Mouse (Mus musculus) T-cell, adult 2 months (primary cell): ENCODE data around the gene Aqp7.
"Not testable (repeated sequence)": the region's sequence is repeated elsewhere in the genome, so short reads cannot be mapped to it uniquely, and the experiment has no call there.

Experiments used
- DNase-seq: peaks from one replicate; pipeline ENCODE4 v3.0.0; 2022; ENCODE audit warnings: low spot score

Gene Aqp7

GRCm38 (mm10) chr4:41047524-41048271 is at the start of gene Aqp7:
TSS of gene Aqp7 (minus strand) at chr4:41048139.
- no peak for DNase-seq

- no peak for DNase-seq
Measured at GRCm38 (mm10) chr4:41097381-41097780, 49.4 kb upstream of the Aqp7 start.

GRCm38 (mm10) chr4:41096794-41097193 is 48.9 kb upstream of the Aqp7 start:
- no peak for DNase-seq

- DNase-seq = no peak
Measured at GRCm38 (mm10) chr4:41096169-41096568, 48.2 kb upstream of the Aqp7 start.

GRCm38 (mm10) chr4:41094361-41094760 is 46.4 kb upstream of the Aqp7 start:
- DNase-seq = no peak

DNA sequence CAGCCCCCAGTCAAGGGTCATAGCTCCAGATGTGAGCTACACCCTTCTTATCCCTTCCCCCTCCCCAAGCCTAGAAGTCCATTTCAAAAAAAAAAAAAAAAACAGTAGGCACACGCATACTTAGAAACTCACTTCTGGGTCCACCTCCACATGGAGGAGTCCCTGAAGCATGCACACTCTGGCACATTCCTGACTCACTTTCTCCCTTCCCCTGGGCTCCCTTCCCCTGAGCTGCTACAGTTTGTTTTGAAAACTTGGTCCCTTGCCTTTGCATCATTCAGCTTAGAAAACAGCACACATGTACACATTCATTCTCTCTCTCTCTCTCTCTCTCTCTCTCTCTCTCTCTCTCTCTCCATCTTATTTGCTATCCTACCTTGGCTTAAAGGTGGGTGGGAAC is 45.0 kb upstream of the Aqp7 start:
- DNase-seq = no peak

GRCm38 (mm10) chr4:41091391-41091790 is 43.5 kb upstream of the Aqp7 start:
- DNase-seq = no peak

DNA sequence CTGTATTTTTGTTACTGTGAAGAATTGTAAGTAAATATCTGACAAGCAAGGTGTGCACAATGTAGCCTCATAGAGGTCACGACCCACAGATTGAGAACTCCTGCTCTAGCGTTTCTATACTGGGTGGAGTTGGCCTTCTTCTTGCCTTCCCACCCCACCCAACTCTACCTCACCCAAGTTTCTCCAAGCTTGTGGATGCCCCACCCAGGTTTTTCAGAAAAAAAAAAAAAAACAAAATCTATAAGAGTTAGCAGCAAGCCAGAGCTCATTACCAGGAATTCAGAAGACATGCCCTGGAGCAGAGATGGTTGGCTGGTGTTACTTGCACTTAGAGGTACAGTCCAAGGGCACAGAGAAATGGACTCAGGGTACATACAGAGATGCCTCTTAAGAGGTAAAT is 41.8 kb upstream of the Aqp7 start:
- no peak for DNase-seq

DNA sequence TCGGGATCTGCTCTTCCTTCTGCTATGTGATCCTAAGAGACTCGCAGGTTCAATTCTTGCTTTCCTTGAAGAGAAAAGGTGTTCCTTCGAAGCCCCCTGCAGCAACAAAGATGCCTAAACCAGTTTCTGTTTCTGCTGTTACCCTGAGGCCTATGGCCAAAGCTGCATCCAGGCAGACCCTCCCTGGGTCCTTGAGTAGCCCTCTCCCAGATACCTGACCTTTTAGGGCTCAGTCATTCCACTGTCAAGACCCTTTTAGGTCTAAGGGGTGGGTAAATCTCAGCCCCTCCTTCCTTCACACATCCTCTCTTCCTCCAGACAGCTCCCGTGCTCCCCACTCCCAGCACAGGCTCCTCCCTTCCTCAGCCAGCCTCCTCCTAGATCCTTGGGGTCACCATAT is 41.2 kb upstream of the Aqp7 start:
- DNase-seq = no peak

DNA sequence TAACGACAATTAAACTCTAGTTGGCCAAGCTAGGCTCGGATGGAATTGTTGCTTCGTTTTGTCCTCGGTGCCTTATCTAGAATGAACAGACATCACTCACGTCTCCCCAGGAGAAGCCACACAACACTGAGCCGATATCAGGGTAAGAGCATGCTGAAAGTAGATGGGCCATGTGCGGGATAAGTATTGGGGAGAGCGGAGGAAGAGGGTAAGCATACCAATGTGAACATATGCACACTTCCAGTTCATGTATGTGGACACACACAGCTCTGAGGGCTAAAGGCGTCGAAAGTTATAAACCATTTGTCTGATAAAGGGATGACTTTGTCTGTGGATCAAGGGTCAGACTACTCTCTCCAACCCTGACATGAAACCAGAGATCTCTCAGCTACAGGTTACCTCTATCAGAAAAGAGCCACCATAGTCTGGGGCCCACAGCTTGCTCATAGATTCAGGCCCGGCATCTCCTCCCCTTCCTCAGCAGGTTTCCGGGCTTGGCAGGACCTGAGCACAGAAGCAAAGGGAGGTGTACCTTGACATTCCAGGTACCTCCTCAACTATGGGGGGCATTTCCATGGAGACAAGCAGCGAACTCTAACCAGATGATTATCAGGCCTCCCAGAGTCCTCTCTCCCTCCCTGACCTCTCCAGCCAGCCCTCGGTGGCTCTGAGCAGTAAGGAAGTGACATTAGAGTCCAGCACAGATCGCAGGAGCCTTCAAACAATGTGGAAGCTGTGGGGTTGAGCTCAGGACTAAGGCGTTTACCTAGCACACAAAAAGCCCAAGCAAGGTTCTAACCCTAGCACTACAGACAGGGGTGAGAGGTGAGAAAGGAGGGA is 39.7 kb upstream of the Aqp7 start:
- no peak for DNase-seq

DNA sequence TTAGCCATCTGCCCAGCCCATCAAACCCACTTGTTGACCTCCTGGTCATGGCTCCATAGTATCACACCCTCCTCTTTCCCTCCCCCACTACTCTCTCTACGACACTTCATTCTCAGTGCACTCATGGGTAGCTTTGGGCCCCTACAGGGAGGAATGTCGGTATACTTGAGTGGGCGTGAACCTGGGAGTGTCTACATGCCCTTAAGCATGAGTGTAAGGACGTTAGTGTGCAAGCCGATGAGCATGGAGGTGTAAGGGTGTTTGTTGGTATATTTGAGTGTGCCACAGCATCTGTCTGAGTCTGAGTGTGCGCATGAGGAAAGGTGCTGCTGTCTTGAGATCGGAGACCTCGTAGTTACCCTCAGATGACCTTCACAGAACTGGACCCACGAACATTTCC is 39.0 kb upstream of the Aqp7 start:
- DNase-seq = no peak

GRCm38 (mm10) chr4:41084819-41085218 is 36.9 kb upstream of the Aqp7 start:
- DNase-seq = no peak

DNA sequence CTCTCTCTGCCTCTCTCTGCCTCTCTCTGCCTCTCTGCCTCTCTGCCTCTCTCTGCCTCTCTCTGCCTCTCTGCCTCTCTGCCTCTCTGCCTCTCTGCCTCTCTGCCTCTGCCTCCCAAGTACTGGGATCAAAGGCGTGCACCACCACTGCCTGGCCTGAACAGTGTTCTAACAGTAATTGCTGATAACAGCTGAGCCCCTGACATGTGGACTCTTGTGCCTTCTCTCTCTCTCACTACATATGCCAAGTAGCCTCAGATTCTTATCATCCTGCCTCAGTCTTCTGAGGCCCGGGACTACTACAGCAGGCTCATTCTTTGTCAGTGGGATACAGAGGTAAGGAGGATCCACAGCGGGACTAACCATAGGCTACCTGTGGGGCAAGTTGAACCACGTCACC is 34.9 kb upstream of the Aqp7 start:
- DNase-seq = not testable (repeated sequence)

DNA sequence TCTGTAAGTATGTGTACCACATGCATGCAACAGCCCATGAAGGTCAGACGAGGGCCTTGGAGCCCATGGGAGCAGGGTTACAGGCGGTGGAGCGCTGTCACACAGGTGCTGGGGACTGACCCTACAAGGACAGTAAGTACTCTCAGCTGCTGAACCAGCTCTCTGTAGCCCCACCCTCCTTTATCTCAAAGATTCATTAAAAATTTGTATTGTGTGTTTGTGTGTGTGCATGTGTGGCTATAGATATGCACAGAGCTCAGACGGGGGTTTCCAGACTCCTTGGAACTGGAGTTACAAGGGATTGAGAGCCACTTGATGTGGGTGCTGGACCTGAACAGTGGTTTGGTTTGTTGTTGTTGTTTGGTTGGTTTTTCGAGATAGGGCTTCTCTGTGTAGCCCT is 33.8 kb upstream of the Aqp7 start:
- no peak for DNase-seq

GRCm38 (mm10) chr4:41078726-41079125 is 30.8 kb upstream of the Aqp7 start:
- DNase-seq = no peak

DNA sequence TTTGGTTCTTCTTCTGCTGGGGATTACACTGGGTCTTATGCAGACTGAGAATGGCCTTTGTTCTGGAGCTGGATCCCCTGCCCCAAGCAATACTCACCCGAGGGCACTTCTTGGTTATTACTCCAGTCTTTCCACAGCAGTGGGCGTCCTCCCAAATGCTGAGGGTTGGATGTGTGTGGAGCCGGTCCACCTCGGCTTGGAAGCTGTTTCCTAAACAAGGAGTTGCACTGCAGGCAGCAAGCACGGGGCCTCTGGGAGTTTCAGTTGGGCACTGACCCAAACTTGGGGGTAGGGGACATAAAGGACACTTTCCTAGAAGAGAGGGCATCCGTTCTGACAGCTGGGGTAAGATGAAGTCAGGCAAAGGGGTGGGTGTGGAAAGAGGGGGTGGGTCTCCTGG is 26.5 kb upstream of the Aqp7 start:
- no peak for DNase-seq

DNA sequence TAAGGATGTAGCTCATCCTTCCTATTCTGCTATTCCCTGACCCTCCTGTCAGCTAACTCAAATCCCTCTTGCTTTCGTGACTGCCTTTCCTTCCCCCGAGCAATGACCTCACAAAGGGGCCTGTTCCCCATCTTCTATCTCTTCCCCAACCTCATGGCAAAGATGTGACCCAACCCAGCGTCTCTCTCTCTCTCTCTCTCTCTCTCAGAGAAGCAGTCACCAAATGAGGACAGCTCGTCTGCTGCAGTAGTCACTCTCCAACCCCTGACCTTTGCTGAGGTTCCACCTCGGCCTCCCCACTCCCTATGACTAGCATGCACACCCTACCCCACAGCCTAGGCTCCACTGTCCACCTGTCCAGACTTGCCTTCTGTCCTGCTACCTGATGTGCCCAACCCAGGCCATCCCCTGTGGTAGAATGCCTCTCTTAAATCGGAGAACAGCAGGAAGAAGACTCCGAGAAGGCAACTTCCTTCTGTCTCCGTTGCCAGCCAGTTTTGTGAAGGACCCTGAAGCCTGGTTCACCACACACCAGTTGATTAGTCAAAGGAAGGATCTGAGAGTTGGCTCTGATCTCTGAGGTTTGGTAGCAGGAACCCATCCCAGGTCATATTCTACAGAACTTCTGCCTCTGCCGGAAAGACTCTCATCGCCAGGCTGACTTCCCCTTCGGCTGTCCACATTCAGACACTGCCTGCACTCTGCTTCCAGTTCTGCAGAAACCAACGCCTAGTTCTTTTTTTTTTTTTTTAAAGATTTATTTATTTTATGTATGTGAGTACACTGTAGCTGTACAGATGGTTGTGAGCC is 25.3 kb upstream of the Aqp7 start:
- DNase-seq = no peak

DNA sequence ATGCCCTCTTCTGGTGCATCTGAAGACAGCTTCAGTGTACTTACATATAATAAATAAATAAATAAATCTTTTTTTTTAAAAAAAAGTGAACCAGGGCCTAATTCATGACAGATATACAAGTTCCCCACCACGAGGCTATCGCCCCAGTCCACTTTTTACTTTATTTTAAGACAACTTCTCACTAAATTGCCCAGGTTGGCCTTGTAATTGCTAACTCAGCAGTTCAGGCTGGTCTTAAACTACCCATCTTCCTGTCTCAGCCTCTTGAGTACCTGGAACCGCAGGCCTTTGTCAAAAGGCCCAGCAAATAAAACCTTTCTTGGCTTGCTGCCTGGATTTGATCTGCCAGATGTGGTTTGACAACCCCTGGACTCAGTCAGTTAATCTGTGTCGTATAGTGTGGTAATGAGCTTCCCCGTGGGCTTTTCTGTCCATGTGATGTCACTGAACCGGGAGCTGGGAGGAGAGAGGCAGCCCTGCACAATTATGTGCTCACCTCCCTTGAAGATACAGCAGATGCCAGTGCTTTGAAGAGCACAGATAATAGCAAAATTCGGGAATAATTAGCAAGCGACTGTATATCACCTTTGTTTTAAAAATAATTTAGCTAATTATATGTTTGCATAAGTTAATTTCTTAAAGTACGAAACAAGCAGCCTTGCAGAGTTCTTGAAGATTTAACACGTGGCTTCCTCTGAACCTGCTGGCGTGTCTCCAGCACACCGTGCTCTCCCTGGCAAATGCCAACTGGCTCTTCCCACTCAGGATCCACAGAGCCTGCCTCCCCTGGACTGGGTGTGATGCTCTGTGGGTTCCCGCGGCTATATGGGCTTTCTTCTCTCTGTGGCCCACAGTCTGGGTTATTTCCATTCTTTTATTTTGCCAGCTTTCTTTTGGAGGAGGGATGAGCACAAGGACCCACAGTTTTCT is 23.8 kb upstream of the Aqp7 start:
- no peak for DNase-seq

DNA sequence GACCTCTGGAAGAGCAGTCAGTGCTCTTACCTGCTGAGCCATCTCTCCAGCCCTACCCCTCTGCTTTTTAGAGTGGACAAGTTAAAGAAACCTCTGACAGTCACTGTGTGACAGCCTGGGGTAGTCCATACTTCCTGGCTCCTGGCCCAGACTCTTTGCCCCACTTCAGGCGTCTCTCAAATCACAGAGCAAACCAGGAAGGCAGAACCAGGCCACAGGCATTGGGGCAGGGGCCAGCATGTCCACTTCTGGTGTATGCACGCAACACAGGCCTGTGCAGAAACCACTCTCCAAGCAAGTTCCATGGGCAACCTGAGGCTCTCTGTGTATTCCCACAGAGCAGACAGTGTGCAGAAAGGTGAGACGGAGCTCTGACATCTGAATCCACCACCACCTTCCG is 17.3 kb upstream of the Aqp7 start:
- no peak for DNase-seq

DNA sequence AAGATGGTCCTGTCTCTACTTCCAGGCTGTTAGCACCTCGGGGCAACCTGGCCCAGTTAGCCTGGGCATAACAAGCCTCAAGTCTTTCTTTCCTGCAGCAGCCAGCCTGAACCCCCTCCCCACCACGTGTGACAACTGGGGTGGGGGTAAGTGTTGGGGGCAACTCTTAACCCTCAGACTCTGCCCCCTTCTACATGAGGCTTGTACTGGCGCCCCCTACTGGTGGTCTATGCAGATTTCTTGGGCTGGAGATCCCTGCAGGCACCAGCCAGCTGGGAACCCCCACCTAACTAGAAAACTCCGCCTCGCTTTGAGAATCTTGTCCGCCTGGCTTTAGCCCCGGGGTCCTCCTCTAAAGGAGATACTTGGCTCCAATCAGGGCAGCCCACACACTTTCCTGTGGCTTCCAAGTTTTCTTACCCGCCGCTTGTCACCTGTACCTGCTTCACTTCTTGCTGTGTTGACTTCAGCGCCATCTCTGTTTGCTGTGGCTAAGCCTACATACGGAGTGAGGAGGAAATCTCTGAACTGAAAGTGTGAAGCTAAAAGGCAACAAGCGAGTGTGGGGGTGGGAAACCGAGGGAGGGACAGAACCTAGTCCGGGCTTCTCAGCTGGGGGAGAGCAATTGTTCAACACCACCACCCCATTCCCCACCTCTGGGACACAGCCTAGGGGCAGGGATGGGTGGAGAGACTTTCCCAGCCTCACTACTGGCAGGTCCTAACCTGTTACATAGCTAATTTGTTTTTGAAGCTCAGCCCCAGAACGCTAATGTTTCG is 16.1 kb upstream of the Aqp7 start:
- peak; percentile 13 for DNase-seq

- DNase-seq = no peak
Measured at GRCm38 (mm10) chr4:41063351-41063750, 15.4 kb upstream of the Aqp7 start.
